Mouse (Mus musculus) spleen, adult 12 weeks (tissue): ENCODE data around the gene Stag3.

ENCODE experiments used
- DNase-seq: peaks from one replicate; pipeline ENCODE4 v3.0.0; 2022; ENCODE audit warnings: low spot score

Gene Stag3

DNA sequence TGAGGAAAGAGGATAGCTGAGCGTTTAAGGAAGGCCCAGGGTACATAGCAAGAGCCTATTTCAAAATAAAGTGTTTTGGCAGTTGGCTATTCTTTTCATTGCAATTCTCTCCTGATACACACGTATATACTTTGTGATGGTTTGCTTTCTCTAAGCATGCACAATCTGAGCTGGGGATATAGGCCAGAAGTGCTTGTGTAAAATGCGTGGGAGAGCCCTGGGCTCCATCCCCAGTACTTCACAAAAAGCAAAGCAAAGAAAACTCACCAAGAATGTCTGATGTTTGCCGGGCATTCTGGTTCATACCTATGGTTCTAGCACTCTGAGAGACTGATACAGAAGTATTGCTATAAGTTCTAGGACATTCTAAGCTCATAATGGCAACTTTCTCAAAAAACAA is 11.1 kb upstream of the Stag3 start:
- no peak for DNase-seq

DNA sequence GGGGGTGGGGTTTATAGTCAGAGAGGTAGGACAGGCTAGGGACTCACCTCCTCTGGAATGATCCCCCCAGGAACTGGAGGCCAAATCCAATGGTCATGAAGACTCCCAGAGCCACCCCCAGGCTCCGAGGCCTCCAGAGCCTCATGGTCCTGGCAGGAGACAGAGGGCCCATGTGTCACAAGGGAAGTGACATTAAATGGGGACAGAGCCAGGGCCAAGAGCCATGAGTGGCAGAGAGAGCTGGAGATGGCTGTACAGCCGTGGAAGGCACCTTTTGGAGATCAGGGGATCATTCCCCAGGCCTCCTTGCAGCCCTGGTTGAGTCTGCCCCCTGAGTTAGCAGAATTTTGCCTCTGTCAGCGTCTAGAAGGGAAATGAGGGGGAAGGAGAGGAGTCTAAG is 8.8 kb upstream of the Stag3 start:
- no peak for DNase-seq

DNA sequence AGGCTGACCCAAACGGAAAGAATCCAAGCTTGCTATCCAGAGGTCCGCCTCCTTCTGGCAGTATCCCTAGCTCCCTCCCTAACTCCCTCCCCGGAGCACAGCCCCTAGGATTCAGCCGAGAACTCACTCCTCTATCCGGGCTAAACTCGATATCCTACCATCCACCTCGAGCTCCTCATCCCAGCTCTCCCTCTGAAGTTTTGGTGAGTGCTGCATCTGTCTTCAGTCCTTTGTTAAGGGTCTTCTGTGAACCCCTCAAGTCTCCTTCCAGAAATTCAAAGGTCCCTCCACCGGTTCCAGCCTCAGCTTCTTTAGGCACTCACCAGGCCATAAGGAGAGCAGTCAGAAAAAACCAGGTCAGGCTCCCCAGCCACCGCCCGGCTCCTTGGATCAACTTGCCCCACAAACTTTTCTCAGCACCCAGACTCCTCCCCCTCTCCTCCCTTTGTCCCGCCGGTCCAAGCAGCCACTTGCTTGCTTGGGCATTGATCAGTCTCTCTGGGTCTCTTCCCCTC is 7.6 kb upstream of the Stag3 start, which contains the start of gene Gal3st4:
Gene Gal3st4 (minus strand): TSS at position 432 of the 515 bp plus-strand sequence.
- DNase-seq = no peak

DNA sequence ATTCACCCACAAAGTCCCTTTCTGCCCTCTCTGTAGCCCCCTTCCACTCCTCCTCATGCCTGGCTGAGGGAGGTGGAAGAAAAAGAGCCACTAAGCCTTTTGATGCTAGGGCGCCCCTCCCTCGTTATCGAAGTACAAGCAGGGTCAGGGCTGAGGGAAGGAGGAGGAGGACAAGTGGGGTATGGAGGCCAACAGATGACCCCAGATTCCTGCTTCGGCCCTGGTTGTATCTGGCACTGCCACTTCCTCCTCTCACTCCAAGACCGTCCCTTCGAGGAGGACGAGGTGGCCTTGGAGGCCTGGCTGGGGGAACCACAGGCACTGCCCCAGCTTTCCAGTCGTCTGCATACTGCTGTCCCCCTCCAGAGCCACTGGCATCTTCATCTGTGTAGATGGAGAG is 5.9 kb upstream of the Stag3 start:
- DNase-seq = no peak

DNA sequence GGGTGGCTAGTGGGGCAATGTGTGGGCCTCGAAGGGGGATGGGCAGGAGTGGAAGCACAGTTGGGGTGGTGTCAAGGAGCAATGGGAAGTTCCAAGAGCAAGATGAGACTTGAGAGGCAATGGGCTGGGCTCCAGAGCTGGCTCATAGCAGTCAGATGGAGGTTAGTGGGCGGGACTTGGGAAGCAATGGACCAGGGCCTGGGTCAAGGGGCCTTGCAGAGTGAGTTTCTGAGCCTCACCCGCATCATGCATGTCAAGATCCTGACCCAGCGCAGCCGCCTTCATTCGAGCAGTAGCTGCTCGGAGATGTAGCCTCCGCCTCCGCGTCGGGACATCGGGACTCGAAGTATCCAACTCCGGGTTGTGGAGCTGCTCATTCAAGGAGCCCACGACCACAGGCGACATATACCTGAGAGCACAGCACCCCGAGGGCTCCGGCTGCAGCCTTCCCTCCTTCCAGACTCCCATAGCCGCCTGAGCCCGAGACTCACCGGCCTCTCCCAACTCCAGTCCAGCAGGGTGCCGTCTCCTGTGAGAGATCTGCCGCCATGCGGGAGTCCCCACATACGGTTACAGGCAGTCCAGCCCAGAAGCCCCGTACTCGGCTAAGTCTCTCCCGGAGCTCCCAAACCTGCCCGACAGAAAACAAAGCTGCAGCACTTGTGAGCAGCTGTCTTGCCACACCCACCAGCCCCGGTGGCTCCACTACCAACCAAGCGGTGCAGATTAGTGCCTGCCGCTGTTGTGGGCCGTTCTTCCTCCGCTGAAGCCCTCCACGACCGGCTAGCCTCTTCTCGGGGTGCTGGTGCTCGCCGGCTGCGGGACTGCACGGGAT is 4.6 kb upstream of the Stag3 start:
- DNase-seq = no peak

DNA sequence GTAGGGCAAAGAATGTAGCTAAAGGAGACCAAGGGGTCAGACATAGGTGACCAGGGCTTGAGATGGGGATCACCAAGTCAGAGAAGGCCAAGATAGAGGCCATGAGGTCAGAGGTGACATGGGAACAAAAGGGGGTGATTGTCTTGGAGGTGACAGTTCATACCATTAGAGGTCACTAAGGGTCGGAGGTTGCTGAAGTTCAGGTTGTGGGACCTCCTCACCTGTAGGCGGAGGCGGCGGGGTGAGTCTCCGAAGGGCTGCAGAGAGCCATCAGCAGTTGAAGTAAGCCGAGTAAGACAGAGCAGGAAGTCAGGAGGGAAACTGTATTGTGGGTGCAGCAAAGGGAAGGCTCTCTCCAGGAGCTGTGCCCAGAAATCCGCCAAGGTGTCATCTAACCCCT is 2.0 kb upstream of the Stag3 start:
- DNase-seq = no peak

DNA sequence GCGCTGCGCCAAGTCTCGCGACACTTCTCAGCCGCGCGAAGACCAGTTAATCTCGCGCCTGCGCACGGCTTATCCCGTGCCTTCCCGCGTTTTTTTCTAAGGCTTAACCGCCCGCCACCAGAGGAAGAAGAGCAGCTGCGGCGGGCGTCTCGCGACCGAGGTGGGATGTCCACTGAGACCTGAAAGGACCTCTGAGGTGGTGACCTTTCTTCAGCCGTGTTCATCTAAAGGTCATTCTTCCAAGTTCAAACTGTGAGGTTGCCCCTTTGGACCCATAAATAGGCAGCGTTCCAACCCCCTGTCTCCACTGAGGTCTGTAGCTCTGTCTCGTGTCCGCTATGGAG is 357 bp downstream of the Stag3 start:
- DNase-seq = no peak

DNA sequence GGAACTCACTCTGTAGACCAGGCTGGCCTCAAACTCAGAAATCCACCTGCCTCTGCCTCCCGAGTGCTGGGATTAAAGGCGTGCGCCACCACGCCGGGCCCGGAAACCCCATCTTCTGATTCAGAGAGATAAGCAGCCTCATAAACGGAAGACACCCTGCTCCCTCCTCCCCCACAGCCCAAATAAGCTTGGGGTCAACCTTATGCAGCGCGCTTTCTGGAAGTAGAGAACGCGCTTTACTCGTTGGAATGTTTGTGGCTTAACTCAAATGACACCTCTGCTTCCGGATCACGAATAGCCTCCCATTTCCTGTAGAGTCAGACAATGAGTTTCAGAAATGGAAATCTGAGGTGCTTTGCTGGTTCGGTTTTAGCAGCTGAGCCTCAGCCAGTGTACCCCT is 789 bp downstream of the Stag3 start:
- no peak for DNase-seq

DNA sequence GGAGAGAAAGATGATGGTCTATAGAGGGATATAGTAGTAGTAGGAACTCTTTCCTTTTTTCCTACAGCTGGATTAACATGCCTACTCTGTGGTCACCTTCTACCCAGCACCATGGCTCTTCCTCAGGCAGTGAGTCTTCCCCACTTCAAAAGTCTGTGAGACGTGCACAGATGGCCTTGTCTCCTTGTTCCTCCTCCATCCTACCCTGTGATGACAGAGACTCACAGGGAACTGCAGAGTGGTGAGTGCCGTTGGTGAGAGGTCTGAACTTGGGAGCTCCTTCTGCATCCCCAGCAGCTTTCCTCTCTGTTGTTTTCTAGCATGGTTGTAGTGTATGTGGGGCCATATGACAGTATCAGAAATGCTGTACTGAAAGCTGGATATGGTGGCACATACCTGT is 1.8 kb downstream of the Stag3 start:
- DNase-seq = no peak

DNA sequence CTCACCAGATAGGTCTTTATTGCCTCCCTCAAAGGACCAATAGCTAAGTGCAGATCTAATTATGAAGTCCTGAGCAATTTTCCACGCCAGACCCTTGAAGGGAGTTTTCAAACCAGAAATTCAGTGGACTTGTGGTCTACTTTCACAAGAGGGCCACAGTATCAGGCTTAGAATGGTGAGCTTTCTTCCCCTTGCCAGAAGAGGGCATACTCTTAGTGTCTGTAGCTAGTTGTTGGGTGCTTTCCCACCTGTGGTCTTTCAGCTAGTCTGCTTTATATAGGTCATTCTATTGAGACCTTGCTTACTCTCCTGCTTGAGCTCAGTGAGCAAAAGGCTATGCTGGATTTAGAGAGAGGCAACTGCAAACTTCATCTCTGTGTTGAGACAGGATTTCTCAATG is 3.5 kb downstream of the Stag3 start:
- no peak for DNase-seq

DNA sequence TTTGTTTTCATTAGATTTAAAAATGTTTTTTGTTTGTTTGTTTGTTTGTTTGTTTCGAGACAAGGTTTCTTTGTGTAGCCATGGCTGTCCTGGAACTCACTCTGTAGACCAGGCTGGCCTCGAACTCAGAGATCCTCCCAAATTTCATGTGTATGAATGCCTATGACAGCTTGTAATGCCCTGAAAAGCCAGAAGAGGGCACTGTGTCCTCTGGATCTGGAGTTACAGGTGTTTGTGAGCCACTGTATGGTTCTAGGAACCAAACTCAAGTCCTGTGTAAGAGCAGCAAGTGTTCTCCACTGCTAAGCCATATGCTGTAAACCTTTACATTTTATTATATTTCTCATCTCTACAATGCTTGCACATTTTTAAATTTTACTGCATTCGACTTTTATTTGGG is 7.8 kb downstream of the Stag3 start:
- DNase-seq = no peak

DNA sequence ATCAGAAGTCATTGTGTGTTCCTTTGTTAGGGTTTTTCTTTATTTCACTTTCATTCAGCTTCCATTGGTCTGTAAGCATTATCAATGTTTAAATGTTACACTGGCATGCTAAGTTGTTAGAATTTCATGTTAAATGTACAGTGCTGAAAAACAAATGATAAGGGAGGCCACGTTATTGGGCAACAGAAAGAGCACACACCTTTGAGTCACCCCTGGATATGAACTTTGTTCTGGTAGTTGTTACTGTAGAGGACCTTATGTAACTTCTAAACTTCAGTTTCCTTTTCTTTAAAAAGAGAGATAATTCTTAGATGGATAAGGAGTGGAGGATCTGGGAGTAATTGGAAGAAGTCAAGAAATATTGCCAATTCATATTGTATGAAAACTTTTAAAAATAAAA is 11.6 kb downstream of the Stag3 start:
- DNase-seq = no peak

DNA sequence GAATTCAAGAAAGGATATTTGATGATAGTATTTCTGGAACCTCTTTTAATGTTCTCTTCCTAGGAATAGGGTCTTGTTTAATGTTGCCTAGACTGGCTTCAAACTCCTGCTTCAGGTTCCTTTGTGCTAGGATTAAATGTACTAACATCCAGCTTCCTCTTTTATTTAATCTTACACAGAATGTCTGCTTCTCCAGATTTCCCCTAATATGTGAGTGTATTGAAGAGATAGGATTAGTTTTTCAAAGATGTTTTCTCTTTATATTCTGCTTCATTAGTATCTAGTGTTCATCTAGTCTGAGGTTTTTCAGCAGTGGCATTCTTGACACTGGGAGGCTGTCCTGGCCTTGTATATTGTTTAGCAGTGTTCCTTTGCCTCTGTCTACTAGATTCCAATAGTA is 14.1 kb downstream of the Stag3 start:
- DNase-seq = no peak

DNA sequence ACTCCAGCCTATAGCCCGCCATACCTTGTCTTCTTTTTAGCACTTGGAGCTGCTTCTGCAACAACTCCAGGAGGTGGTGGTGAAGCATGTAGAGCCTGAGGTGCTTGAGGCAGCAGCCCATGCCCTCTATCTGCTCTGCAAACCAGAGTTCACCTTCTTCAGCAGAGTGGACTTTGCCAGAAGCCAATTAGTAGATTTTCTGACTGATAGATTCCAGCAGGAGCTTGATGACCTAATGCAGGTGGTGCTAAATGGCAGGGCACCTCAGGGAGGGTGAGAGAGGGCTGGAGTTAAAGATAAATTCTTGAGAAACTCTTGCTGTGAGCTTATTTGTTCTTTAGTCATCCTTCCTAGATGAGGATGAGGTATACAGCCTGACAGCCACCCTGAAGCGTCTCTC is 19.6 kb downstream of the Stag3 start:
- no peak for DNase-seq

DNA sequence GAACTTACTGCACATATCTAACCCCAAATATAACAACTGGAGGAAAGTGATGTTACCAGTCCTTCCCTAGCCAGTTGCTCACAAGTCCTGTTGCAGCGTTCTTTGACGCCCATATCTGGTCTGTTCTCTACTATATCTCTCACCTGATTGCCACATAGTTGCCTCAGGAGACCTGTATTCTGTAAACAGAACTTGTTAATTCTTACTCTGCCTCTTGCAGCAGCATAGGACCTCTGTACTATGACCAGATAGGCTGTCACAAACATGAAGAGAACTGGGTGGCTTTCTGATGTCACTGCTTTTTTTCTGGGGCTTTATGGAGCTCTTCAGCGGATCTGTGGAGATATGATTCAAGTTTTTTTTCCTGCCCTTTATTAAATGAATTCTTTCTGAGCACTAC is 32.8 kb downstream of the Stag3 start:
- no peak for DNase-seq

DNA sequence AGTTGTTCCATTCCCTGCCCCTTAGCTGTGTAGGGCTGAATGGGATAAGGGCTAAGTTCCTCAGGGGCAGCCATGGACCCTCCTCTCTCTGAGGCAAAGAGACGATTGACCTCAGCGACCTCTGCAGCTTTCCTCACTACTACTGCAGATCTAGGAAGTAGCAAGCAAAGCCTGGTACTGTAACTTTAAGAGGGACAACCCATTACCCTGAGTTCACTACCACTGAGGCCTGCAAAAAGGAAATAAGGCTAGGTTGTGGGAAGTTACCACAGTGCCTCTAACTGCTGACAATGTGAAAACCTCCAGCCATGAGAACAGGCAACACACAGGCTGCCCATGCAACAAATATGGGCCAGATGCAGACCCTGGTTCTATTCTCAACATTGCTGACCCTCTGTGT is 61.6 kb downstream of the Stag3 start, which contains the start of gene Pvrig:
Gene Pvrig (plus strand): TSS at position 301 of the 400 bp plus-strand sequence.
- DNase-seq = no peak

DNA sequence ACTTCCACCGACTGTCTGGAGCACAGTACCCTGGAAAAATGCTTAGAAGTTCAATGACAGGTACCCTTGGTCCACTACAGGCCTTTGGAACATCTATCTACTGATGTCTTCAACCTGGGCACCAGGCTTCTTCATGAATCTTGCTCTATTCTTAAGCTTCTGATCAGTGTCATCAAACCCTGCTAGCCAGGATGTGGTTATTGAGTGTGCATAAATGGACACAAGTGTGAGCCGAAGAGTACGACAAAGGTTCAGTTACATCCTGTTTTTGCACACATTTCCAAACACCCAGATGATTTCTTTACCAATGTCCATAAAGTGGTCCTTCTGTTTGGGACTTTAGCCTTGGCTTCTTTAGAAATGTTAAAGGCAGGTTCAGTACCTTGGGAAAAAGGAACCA is 63.2 kb downstream of the Stag3 start:
- DNase-seq = no peak
